Mouse (Mus musculus) adipose tissue, adult 10 weeks (tissue): ENCODE measurements around the gene Slc22a27. TPM values are rescaled to one million over a fixed set of nuclear protein-coding genes. Genes with fewer than 3 reads are reported as not detected.

Experiments used
- polyA plus RNA-seq: library from polyadenylated mRNA; stranded (reverse); fragments of 350-450 nt; fragmentation: Illumina TruSeq; extraction: RNeasy Lipid Tissue Mini Kit (QIAGEN cat#74804); gene quantifications from one replicate; pipeline ENCODE4 v1.2.3, GENCODE M21; 2014; ENCODE audit warnings: low read depth, low replicate concordance

Slc22a27 gene
- polyA plus RNA-seq, result not detected

DNA sequence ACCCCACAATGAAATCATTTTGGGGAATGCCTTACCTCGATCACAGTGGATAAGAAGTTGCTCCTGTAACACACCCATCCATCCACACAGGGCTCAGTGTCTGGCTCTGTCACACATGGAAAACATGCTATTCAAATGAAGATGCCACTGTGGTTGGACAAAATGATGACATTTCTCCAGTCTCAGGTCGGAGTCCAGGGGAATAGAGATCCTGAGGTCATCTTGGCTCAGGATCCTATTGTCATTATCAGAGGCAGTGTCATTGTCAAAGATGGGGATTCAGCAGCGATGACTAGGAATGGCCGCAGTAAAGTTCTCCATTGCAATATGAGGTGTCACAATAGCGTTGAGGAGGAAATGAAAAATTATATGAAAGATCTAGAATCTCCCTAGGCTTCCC lies at the start of gene Slc22a27:
Slc22a27 (minus strand) TSS at position 101 of the 400 bp plus-strand sequence.

Other genes starting within 250 kb of the Slc22a27 start
- not detected for gene Slc22a26, start 163.4 kb downstream of the Slc22a27 start, polyA plus RNA-seq
- gene Slc22a28, start 166.0 kb upstream of the Slc22a27 start, polyA plus RNA-seq, result not detected